Mouse (Mus musculus): ENCODE data around the gene Fat4.

Gene Fat4

DNA sequence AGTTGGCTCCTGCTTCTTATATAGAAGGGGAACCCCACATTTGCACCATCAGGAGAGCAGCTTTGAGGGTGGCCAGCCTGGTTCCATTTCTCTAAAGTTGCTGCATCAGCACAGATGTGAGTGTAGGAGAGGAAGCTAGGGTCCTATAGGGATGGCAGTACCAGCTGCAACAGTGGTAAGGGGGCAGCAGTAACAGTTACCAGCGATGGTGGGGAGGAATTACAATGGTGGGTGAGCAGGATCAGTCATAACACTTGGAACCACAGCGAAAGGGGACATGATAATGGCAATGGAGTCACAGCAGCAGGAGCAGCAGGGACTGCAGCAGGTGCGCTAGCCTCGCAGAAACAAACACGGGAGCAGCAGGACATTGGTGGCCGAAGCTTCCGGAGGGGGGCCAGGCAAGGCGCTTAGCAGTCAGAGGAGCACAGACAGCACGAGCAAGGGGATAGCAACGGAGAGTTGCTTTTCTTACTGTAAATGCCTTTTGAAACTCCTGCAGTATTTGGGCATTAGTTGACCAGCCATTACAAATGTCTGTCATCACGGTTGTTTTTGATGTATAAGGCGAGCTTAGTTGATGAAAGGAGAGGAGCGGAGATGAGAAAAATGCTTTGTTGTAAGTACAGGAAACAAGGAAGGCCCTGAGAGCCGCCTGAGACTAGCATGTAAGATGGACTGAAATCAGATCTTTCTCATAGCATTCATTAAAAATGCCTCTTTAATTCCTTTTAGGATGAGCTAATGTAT lies 21.1 kb downstream of the Fat4 start:
- DNase-seq (ENCODE audit: low spot score): no peak

DNA sequence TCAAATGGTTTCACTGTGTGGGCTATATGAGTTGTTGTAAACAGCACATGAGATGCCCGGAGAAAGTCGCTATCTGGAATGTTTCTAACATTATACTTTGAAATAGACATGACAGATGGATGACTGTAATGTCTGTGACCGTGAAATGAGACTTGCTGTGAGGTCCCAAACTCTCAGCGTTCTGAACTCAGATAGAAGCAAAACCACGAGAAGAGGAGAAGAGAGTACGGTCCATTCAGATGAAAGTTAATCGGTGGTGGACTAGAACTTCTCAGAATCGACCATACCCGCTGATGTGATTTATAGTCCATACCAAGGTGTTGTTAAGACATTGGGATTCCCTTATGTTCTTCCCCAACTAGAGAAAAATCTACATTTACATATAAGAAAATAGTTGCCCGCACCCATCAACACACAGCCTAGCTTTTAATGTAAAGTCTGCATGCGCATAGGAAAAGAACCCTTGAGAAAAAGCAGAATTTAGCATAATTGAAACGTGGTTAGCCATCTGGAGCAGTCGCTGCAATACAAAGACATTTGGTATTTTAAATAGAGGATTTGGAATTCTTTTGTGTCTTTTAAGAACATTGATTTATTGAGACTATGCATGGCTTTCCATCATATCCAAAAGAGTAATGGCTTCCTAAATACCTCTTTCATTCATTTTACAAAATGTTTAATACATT lies 21.8 kb downstream of the Fat4 start:
- DNase-seq (ENCODE audit: low spot score): no peak

DNA sequence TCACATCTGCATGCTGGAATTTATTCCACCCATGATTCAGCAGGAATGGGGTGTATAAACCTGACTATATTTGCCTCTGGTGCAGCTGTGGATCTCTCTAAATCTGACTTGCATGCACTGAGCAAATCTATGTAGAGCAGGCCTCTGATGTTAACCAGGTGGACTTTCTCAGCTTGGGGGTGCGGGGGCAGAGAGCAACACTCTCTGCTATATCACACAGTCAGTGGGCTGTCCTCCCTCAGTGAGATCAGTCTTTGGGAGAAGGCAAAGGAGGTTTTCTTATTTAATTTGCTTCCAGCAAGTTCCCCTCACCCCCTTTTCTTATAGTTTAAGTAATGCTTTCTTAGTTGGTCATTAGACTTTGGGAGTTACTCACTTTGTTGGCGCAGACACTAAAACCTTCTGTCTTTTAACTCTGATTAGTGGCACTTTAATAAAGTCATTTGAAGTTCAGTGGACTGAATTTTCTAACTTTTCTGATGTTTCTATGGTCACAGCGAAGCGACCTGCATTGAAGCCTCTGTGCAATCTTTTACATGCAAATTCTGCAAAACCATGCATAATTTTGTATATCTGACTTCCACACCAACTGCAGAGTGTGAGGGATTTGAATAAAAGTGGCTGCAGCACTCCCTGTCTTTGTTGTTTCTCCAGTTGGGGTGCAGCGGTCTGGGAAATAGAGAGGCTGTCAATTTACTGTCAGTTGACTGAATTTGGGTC lies 26.2 kb downstream of the Fat4 start:
- DNase-seq (ENCODE audit: low spot score): no peak

DNA sequence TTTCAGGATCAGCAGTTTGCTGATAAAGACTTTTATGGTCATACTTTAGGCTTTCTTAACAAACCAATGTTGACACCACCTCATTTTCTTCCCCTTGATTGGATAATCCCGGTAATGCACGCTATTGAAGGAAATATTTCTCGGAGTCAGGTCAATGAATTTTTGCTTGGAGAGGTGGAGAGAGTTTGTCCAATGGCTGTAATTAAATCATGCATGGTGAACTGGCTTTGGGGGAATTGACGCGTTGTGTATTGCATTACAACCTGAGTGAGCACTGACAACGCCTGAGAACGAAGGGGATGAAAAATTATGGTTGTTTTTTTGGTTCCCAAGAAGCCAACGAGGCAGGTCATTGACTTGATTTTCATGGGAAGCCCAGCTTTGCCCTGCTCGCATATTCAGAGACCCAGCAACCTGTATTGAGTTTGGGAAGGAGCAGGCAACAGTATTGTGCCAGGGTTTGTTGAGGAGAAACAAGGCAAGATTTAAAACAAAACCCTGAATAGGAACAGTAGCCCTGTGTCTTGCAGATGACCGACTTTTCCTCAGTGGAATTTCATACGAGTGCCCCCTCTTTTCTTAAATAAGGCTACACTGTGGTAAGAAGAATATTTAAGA lies 26.9 kb downstream of the Fat4 start:
- no peak for DNase-seq (ENCODE audit: low spot score)

DNA sequence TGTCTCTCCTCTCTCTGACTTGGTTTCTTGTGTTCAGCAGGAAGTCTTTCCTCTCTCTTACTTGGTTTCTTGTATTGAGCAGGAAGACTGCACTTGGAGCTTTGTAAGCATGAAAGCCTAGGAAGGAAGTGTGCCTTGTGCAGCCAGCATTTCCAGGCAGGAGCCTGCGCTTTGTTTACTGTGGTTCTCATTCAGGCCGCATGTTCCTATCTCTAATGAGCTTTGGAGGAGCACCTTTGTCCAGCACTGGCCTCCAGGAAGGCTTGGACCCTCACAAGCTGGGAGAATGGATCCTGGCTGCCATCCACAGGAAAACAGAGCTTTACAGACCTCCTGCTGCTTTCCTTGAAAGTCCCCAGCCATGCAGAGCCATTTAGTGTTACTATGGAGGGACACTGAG lies 32.2 kb downstream of the Fat4 start:
- DNase-seq (ENCODE audit: low spot score): no peak

DNA sequence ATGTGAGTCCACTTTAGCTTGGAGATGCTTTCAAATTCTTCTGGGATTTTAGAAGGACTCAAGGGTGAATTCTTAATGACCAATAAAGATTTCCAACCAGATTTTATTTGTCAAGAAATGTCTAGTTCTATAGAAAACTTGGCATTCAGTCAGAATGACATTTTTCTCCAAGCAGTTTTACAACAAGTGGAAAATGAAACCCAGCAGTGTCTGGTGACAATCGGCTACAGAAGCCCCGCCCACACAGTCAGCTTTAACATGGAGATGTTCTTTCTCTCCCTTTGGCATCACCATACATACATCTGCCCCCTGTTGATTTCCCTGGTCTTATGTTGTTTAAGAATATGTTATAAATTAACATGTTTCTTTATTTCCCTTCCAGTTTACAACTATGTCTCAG lies 34.3 kb downstream of the Fat4 start:
- DNase-seq (ENCODE audit: low spot score): no peak

DNA sequence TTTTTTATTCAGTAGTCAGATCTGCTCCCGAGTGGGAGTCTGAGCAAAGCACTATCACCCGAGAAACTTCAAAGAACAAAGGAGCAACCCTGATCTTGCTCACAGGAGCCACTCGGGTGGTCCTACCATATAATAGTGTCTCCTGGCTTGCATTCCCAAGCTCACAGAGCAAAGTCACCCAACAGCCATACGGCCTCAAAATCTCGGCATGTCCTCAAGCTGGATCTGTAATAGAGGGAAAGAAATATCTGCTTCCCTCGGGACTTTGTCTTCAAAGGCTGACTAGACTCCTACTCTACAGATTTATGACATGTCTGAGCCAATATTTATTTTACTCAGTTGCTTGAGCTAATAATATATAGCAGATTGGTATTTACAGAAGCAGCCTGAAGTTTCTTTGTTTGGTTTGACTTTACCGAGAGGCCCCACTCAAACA lies 36.5 kb downstream of the Fat4 start:
- DNase-seq (ENCODE audit: low spot score): no peak

DNA sequence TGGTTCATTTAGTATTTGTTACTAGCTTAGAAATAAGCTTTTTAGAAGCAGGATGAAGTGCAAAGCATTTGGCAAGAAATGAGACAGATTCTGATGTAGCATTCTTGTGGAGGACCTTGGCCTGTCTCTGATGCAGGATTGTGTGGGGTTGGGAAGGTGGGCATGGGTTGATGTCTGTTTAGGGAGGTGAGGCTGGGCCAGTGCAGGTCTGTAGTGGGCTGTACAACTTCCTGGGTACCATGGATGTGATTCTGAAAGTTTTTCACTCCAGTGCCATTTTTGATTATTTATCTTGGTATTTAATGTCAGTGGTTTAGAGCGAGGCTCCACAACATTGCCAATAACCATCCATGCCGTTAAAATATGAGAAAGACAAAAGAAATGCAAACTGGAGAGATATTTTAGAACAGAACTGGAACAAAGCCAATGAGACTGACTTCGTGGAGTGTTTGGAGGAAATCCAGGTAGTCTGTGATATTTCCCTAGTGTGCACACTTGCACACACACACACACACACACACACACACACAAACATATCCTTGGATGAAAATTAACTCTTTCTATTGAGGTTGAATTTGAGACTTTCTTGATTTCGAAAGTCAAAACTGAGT lies 41.4 kb downstream of the Fat4 start:
- no peak for DNase-seq (ENCODE audit: low spot score)

DNA sequence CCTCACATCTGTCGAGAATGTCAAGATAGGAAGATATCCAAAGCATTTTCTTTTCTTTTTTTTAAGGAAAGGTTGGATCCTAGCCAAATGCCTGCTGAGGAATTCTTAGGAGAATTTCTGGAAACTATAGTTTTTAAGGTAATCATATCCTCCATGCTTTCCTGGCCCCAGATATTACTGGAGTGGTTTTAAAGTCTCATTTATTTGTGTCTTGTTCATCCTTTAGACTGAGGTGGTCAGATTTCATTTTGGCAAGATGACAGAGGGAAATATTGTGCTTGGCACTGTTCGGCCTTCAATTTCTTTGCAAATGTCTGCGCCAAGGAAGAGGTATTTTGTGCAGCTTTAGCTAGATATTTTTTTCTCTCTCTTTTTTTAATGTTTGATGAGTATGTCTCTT lies 42.0 kb downstream of the Fat4 start:
- DNase-seq (ENCODE audit: low spot score): no peak

DNA sequence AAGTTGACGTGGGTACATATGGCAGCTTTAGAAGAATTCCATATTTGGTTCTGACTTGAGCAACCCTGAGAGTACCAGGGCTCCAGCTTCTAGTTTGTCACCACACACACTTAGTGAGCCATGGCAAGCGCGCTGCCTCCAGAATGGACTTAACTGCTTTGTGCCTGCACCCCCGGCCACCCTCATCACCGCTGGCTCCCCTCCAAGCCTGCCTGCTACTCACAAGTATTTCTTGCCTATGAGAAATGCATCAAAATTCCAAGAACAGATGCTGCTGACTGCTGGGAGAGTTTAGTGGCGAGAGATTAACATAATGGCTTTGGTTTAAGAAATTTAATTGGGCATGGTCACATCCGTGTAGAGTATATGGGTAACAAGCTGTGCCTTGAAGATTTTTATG lies 48.0 kb downstream of the Fat4 start:
- peak; percentile 32 for DNase-seq (ENCODE audit: low spot score)

DNA sequence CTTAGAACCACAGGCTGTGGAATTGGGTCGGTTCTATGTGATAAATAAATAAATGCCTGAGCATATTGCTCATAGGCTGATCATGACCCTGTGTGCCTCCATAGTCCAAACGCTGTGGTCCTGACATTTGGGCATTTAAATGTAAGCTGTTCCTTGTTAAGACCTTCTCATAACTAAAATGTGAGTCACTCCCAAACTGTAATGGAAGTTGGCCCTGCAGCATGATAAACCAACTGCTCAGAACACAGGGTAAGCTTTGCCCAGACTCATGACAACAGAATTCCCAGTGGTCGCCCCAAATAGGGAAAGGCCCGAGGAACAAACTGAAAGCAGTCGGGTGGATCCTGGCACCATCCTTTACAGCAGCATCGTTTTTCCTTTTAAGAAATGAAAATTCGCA lies 49.7 kb downstream of the Fat4 start:
- no peak for DNase-seq (ENCODE audit: low spot score)

DNA sequence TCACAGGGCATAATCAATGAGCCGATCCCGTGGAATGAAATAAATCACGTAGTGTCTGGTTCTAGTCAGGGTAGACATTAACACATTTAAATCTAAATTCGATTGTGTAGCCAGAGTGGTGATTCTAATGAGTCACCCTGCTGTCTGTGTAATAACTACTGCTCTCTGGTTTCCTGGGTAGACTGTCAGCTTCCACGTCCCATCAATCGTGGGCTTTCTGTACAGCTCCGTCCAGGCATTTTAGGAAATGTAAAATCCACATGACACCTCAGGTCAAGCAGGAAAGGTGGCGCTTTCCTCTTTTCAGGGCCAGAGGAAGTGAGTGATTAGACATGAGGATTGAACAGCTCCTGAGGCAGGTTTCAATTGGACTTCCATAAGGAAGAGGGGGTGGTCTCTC lies 50.4 kb downstream of the Fat4 start:
- DNase-seq (ENCODE audit: low spot score): no peak

DNA sequence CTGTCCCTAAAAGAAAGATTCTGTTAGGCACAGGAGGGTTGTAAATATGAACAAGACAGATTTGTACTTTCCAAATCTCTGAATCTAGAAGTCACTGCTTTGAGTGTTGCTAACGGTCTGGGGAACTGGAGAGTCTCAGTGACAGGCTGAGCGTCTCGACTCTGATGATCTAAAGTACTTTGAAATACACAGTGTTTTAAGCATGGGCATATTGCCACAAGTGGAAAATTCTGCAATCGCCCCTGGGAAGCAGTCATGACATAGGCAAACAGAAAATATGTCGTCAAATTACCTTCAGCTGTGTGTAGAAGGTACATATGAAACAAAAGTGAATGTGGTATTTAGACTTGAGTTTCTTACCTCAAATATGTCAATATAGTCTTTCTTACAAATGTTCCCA lies 51.4 kb downstream of the Fat4 start:
- no peak for DNase-seq (ENCODE audit: low spot score)

DNA sequence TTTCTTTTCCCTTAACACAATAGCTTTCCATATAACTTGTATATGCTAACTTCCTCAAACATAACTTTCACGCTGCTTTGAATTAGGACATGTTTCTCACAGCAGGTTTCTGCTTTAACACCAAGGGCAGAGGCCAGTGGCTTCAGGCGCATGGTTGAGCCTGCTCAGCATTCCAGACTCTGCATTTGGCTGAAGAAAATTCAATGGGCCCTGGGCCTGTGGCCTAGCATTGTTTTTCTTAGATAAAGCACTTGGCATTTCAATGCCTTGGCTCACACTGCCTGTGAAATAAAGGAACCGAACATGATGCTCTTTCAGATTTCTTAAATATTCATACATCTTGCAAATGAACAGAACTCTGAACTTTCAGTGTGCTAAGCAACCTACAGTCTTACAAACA lies 52.8 kb downstream of the Fat4 start:
- DNase-seq (ENCODE audit: low spot score): no peak

DNA sequence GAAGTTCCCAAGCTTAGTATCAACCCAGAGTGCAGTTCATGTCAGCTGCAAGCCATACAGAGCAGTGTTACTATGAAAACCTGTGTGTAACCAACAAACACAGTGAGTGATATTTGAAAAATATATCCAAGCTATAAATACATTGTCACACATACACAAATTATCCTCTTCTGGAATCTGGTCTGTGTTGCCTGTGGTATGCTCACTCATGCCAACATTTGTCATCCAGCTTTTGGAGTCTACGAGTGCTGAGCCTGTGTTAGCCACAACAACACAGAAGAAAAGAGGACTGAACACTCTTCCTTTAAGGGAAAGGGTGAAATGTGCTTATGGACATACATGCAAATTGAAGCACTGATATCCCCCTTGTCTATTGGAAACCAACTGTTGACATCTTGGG lies 53.6 kb downstream of the Fat4 start:
- DNase-seq (ENCODE audit: low spot score): no peak

DNA sequence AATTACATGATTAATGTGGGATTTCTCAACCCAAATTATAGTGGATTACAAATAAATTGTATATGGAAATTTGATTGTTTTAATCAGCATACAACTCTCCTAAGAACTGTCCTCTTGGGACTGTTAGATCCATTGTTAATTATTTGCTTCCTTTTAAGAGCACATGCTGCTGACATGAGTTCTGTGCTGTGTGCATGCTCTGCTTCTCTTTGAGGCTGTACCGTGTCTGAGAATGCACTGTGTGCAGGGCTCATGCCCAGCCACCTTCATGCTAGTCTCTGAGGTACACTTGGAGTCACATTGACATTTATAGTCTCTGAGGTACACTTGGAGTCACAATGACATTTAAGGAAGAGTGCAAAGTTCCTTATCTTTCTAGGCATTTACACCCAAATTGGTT lies 58.4 kb downstream of the Fat4 start:
- no peak for DNase-seq (ENCODE audit: low spot score)

DNA sequence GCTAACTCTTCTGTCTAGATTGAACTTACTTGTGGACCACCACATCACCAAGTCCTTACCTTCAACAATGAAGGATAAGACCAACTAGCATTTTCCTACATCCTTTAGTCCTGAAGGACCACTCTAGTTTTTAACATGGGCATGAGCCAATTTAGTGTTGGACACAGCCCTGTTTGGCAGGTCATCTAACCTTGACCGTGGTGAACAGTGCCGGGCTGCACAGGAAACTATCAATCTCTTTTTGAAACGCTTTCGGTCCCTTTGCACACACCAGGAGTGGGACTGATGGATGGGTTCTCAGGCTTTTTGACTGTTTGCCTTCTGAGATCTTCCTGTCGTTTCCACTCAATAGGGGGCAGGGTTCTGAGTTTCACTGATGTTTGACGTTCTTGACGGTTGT lies 61.0 kb downstream of the Fat4 start:
- no peak for DNase-seq (ENCODE audit: low spot score)

DNA sequence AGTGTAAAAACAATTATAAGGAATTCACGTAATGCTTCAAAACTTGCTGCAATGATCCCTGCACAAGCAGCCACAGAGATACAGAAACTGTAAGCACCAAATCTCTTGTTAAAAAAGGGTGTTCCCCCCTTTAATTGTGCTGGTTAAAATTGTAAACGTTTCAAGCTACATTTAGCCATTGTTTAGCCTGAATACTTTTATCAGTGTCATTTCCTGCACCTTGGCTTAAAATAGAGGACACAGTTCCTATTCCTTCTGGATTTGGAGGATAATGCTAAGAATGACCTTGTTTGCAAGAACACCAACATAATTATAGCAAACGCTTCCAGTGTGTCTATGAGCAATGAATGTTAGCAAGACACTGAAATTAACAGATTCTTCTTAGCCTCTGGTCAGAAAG lies 65.9 kb downstream of the Fat4 start:
- DNase-seq (ENCODE audit: low spot score): no peak

DNA sequence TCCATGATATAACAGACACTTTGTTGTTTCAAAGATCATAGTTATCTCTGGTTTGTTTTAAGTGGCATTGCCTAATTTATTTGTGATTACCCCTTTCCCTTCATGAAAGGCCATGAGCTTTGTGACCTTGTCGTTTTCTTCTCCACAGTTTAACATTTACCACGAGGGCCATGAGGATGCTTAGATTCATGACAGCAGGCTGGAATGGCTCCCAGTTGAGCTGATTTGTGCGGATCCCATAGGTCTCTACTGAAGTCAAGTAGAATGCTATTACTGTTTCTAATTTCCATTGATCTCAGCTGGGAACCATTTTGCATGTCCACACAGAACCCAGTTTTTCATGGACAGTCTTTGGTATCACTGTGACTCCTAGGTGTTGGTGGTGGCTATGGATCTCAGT lies 67.5 kb downstream of the Fat4 start:
- DNase-seq (ENCODE audit: low spot score): no peak

DNA sequence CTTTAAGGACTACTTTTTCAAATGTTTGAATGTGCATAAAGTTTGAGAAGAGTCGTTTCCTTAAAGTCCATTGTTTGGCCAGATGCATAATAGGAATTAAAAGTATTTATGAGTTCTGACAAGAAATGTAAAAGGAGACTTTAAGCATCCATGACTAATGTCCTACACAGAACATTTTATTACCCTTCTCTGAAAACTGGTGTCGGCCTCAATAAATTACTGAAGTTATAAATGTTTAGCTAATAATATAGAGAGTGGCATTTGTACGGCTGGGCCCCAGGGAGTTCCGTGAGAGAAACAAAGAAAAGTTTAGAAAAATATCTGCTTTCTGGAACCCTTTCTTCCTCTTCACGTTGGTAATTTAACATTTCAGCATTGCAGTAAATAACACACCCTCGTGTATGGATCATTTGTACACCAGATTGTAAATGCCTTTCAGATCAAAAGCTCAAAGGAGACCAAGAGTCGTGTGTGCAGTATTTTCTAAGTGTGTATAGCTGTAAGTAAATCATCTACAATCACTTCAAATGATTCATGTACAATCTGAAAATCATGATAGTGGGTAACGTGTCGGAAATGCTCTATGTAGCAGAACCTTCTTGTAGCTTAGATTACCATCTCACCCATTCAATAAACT lies 69.4 kb downstream of the Fat4 start:
- no peak for DNase-seq (ENCODE audit: low spot score)

DNA sequence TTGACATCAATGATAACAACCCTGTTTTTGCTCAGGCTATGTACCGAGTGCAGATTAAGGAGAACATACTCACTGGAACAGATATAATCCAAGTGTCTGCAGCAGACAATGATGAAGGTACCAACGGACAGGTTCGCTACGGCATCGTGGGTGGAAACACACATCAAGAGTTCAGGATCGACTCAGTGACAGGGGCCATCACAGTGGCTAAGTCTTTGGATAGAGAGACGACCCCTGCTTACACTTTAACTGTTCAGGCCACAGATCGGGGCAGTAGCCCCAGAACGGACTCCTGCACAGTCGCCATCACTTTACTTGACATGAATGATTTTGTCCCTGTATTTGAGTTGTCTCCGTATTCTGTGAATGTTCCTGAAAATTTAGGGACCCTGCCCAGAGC lies 70.4 kb downstream of the Fat4 start:
- no peak for DNase-seq (ENCODE audit: low spot score)

DNA sequence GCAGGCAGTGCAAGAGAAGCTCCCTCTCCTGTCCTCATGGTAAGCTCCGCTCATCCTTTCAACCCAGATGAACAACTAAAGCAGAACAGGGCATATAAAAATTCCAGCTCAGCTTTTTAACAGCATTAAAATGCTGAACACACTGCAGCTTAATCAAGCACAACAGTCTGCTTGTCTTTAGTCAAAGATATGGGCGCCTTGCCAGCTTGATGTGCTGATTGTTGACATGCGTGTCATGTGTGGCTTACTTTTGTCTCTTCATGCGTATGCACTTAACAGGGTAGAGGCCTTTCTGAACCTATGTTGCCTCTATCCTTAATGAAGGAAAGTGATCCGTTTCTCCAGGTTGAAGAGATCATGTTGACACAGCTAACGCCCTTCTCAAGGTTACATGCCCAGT lies 75.6 kb downstream of the Fat4 start:
- DNase-seq (ENCODE audit: low spot score): no peak

Data from layer of hippocampus, adult 11-12 months (tissue).